Mouse (Mus musculus) MEL-GATA-1-ER (cell line): Measurements from ENCODE around the gene Stom.
A peak's percentile ranks its signal among the peaks of the same experiment; 100 is the strongest.

Experiments
- DNase-seq: peaks from one replicate; pipeline ENCODE4 v3.0.0-alpha.2; 2012; ENCODE audit warnings: low read depth; ENCODE audit errors: extremely low read depth

Stom gene

DNA sequence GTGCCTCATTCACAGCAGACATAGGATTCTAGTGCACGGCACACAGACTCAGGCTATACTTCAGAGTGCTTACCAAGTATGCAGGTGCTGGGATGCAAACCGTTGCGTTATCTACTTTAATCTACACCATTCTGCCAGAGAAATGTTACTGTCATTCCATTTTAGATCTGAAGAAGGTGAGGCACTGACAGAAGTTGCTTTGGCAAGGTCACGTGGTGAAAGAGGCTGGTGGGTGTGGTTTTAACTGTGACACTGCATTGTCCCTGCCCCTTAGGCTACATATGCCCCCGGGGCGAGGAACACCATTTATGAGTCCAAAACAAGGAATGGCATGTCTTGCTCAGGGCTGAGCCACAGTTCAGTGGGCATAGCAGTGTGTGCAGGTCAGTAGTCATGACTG, 63.9 kb downstream of the Stom start:
- no peak for DNase-seq

DNA sequence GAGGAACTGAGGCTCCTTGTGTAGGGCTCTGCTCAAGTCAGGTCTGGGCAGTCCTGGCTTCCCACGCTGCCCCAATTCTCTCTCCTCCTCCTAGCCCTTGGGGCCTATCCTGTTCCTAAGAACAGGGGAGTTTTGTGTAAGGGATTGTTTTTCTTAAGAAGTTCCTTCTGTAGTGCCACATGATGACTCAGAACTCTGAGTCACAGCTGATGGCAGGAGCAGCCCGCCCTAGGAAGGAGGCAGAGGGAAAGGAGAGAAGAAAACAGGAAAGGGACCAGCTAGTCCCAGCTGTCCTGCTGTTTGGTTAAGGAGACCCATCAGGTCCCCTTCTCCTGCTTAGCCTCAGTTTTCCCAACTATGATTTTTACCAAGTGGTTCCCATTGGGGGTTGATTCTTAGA, 65.0 kb downstream of the Stom start:
- DNase-seq, result no peak

DNA sequence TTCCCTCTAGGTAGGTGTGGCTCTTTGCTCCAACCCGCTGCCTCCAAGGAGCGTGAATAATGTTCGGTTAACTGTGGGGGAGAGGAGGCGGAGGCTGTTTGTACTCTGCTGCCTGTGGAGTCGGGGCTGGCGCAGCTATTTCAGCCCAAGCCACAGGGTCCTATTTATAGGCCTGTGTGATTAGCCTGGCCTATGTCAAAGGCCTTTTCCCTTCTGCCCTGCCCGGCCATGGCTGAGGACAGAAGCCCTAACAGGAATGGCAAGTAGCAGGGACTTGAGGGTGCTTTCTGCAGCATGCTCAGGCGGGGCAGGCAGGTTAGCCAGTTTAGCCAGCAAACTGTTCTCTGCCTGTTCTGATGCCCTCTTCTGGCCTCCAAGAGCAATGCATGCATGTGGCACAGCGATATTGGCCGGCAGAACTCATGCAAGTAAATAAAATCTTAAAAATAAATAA, 66.2 kb downstream of the Stom start:
- no peak for DNase-seq

DNA sequence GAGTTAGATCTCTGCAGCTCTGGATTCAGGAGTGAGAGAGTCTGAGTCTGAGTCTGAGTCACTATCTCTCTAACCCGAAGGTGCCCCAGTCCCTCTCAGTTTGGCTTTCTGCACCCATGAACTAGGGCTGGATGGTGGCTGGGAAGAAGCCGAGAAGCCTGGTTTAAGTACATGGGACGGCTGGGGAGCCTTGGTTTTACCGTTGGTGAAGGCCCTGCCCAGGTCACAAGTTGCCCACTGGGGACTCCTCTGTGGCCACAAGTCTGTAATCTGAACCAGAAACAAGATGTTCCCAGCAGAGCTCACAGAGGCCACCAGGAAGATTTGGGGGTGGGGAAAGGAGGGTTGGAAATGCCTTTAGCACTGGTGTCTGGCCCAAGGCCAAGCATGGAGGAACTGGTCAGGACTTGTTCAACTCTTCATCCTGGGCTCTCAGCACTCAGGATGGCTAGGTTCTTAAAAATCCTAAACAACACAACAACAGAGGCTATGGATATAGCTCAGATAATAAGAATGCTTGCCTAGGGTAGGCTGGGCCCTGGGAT, 67.0 kb downstream of the Stom start:
- DNase-seq, result no peak

DNA sequence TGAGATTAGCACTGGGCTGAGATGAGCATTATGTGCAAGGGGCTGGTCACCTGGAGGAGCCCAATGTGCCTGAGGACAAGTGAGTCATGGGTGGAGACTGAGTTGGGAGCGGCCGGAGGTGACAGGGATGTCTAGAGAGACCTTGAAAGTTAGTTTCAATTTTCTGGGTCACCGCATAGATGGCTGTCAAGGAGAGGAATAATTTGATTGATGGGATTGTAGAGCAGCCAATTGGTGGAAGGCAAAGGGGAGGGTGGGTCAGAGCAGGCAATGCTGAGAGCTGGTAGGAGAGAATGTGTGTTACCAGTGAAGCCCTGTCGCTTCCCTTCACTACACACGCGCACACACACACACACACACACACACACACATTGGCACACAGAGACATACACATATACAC, 67.6 kb downstream of the Stom start:
- no peak for DNase-seq

DNA sequence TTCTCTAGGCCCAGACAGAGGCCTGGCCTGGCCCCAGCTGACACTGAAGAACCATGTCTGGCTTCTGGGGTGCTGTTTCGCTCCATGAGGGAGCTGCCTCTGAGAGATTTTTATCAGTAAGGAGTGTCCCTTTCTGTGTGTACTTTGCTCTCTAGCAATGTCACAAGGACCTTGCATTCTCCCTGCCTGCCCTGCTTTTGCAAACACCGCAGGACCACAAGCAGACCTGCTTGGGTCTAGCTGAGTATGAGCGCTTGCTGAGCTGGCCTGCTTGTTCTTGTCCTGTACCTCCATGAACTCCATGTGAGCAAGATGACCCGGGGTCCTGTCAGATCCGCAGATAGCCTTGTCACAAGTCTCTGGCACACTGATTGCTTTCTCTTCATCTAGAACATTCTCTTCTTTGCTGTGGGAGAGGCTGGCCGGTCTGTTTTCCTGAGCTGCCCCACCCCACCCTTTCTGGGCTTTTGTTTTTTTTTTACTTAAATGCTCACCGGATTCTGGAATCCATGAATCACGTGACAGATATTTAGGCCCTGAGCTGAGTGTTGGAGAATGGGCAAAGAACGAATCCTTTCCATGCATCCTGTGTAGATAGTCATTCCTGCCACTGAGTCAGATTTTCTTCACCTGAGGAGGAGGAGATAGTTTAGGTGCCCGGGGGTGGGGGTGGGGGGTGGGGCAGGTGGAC, 68.8 kb downstream of the Stom start:
- no peak for DNase-seq

DNA sequence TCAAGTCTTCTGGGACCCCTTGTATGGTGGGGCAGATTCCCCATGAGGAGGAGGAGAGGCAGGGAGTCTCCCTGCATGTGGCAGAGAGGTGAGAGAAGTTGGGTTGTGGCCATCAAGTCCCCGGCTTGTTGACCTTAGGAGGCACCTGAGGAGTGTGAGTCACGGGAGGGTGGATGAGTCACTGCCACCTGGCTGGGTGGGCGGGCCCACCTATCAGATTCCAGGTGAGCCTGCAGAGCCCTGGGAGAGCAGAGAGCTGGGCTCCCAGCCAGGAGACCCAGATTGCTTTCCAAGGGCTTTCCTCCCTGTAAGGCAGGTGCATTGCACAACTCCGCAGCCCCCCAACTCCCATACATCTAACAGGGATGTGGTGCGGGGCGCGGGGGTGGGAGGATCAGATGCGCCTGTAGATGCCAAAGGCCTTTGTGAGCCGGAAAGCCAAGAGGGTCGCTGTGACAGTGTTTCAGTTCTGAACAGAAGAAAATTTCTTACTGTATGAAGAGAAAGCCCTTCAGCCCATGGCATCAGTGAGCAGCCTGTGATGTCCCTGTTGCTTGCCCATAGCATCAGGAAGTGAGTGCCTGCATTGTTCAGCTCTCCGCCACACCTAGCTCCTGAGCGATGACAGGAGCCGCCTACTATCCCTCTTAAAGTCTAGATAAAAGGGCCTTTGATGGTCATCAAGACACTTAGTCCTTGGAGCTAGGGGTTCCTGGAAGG, 69.5 kb downstream of the Stom start:
- DNase-seq, result no peak

DNA sequence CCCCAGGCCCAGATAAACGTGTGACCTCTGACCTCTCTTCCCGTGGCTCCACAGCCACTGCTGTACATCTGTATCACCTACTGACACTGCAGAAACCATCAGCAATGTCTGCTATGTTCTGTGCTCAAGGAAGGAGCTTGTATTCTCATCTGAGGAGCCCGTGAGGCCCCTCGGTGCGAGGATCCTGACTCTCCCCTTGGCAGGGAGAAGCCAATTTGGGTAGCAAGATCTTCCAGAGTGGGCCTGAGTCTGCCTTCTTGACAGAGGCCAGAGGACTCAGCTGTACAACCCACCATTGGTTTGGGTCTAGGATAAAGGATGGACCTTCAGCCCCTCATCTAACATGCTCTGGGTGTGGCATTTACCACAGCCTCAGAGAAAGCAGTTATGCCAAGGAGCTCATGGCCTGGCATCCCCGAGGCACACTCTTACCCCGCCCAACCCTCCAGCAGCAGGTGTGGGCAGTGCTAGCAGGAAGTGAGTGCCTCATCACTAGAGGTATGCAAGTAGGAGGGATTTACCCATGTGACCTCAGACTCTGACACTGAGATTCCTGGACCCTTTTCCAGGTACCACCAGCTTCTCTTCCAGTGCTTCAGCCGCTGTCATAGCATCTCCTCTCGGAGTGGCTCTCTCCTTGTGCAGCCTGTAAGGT, 70.4 kb downstream of the Stom start:
- DNase-seq, result no peak

DNA sequence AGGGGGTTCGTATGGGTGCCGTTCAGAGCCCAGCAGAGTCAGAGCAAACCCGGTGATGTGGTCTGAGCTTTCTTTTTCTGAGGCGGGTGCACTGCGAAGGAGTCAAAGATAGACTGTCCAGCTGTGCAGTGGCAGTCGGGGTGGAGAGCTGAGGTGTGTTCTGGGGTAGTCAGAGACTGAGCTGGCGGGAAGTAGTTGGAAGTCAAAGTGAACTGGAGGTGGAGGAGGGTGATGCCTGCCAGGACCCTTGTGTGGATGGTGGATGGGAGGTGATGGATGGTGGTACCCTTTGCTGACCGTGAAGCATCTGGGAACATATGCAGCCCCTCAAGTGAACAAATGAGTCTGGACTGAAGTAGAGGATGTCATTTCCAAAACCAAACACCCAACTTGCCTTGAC, 71.0 kb downstream of the Stom start:
- DNase-seq, result no peak

DNA sequence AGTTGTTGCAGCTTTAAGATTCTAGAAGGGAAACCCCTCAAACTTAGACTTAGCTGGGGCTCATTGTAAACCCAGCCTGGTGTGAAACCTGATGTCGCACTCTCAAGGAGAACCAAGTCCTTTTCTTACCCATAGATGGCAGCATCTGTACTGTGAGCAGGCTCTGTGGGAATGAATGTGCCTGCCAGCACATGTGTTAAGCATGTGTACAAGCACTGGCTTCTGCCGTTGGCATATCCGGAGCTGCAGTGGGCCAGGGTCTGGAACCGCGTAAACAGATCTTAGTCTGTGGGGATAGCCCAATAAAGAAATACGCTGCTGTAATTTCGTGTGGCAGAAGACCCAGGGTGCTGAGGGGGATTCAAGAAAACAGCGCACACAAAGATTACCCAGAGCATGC, 71.5 kb downstream of the Stom start:
- no peak for DNase-seq

DNA sequence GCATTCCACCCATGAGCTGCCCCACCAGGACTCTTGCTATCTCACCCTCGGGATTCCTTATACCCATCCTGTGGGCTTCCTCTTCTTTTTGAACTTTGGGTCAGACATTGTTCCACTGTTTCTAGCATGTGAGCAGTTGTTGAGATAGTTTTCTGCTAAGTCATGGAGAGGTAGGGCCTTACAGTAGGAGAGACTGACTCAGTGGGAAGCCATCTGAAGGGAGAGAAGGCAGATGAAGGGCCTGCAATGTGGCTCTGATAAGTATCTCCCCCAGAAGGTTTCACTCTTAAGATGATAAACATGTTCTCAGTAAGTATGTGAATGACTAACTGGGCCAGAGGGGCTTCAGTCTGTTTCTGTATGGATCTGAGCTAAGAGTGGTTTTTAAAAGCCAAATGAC, 72.7 kb downstream of the Stom start:
- DNase-seq, result peak; percentile 40
